Mouse (Mus musculus): Measurements from ENCODE around the gene Pafah1b3. TPM values are rescaled to one million over a fixed set of nuclear protein-coding genes. Genes with fewer than 3 reads are reported as not detected.
A peak's percentile ranks its signal among the peaks of the same experiment; 100 is the strongest.

Pafah1b3 gene
- total RNA-seq, 2 experiments from 2014 or later, result 21.2 to 25.9 TPM

- no peak for DNase-seq
These were observed 16.5 kb downstream of the Pafah1b3 start for GRCm38 (mm10) chr7:25281166-25281733.

- no peak for DNase-seq
These were observed 17.7 kb downstream of the Pafah1b3 start for GRCm38 (mm10) chr7:25279861-25280791.

GRCm38 (mm10) chr7:25279076-25279860, 18.5 kb downstream of the Pafah1b3 start:
- DNase-seq, result peak; percentile 89

- peak; percentile 85 for DNase-seq
These were observed 19.3 kb downstream of the Pafah1b3 start for GRCm38 (mm10) chr7:25278341-25279075.

GRCm38 (mm10) chr7:25277998-25278340, 19.8 kb downstream of the Pafah1b3 start:
- DNase-seq, result no peak

GRCm38 (mm10) chr7:25277405-25277804, 20.4 kb downstream of the Pafah1b3 start:
- no peak for DNase-seq

GRCm38 (mm10) chr7:25275555-25276298, 22.1 kb downstream of the Pafah1b3 start:
- no peak for DNase-seq

GRCm38 (mm10) chr7:25274996-25275395, 22.8 kb downstream of the Pafah1b3 start:
- DNase-seq, result no peak

GRCm38 (mm10) chr7:25274571-25274970, 23.2 kb downstream of the Pafah1b3 start:
- no peak for DNase-seq

- DNase-seq, result no peak
These were observed 24.2 kb downstream of the Pafah1b3 start for GRCm38 (mm10) chr7:25273259-25274241.

- no peak for DNase-seq
These were observed 25.1 kb downstream of the Pafah1b3 start for GRCm38 (mm10) chr7:25272445-25273258.

- no peak for DNase-seq
These were observed 25.9 kb downstream of the Pafah1b3 start for GRCm38 (mm10) chr7:25271651-25272444.

GRCm38 (mm10) chr7:25270652-25271633, 26.8 kb downstream of the Pafah1b3 start:
- DNase-seq, result no peak

- peak in 1 of 2 experiments; percentile 3 for DNase-seq
These were observed 28.1 kb downstream of the Pafah1b3 start for GRCm38 (mm10) chr7:25269545-25270271.

- no peak for DNase-seq
These were observed 28.8 kb downstream of the Pafah1b3 start for GRCm38 (mm10) chr7:25269029-25269428.

GRCm38 (mm10) chr7:25268588-25268987, 29.2 kb downstream of the Pafah1b3 start:
- DNase-seq, result no peak
